In genomic region chr4:99186412-99187125, GRCm38 (mm10) we compare ENCODE assay signal across 16 mouse cellular contexts. TPM values are rescaled to one million over a fixed set of nuclear protein-coding genes. Genes with fewer than 3 reads are reported as not detected.
DNase-seq lines count a peak whose midpoint lies in the region; TF ChIP-seq lines count a peak whose summit lies in the region.
"Had no signal": no experiment of that assay in that cellular context is flagged by ENCODE, and none has a peak within 500 bp of the region (broad histone marks: within the 10 kb centered on the region; RNA-seq: fewer than 3 reads in every experiment).

No protein-coding gene starts in this region.

- DNase-seq in heart, adult 18-20 months, result peak; percentile 28 to 59
- no peak for DNase-seq in heart, postnatal 10 days
- DNase-seq in spleen, adult 2 months (ENCODE audit: low read depth in 1 of 2, low spot score in 2 of 2), result no peak
- no peak for DNase-seq in spleen, adult 12 weeks (ENCODE audit: low spot score)
- DNase-seq in lung, postnatal 36 days, result peak; percentile 60
- DNase-seq in testis, postnatal 14 days (ENCODE audit: low spot score), result peak; percentile 25
- DNase-seq in midbrain, embryonic 10.5 days (ENCODE audit: low spot score), result no peak
- no peak for DNase-seq in frontal cortex, postnatal 14 days (ENCODE audit: low spot score in 2 of 2)
- DNase-seq: cerebellum, adult 9-10 months; gastrocnemius, postnatal 14 days; thymus, adult 18-20 months had no signal

- H3K36me3 ChIP-seq in spleen, adult 2 months (ENCODE audit: control insufficient read depth, insufficient read depth, low read length), result no peaks in the 10 kb centered on the region
- no peaks in the 10 kb centered on the region for H3K36me3 ChIP-seq in midbrain, embryonic 10.5 days
- H3K36me3 ChIP-seq: heart, embryonic 15.5 days; hindbrain, embryonic 12.5 days; liver, embryonic 15.5 days; midbrain, embryonic 13.5 days had no signal

- intact Hi-C loops in heart, postnatal 10 days (cut with DNase I), result no loop called here

- 0 out of 2 replicates have a peak overlapping the region, but pooled peaks have one; percentile 27 for H3K27ac ChIP-seq in spleen, adult 2 months (ENCODE audit: insufficient read depth, low read length)
- H3K27ac ChIP-seq in midbrain, embryonic 10.5 days (replicated peaks), result no peak overlapping the region
- H3K27ac ChIP-seq: heart, embryonic 15.5 days; hindbrain, embryonic 12.5 days; kidney, postnatal 0 days; liver, embryonic 15.5 days; midbrain, embryonic 13.5 days had no signal

- no peak overlapping the region for H3K4me3 ChIP-seq in spleen, adult 2 months (ENCODE audit: extremely low read depth, insufficient read depth, insufficient read length)
- no peak overlapping the region for H3K4me3 ChIP-seq in midbrain, embryonic 10.5 days
- H3K4me3 ChIP-seq: heart, embryonic 15.5 days; hindbrain, embryonic 12.5 days; liver, embryonic 15.5 days; midbrain, embryonic 13.5 days had no signal

- TF ChIP-seq CTCF in spleen, adult 2 months (IDR thresholded peaks at IDR 0.05; ENCODE audit: extremely low read depth, insufficient read depth, insufficient read length, insufficient replicate concordance), result no peak

- WGBS in spleen, adult 2 months, result 85% methylated on average over 11 of the region's 11 CpGs
- 95% methylated on average over 11 of the region's 11 CpGs for WGBS in midbrain, embryonic 10.5 days

- H3K4me1 ChIP-seq in spleen, adult 2 months (ENCODE audit: control insufficient read depth, insufficient read depth, insufficient read length), result no peaks in the 10 kb centered on the region
- H3K4me1 ChIP-seq in midbrain, embryonic 10.5 days, result no peaks in the 10 kb centered on the region
- H3K4me1 ChIP-seq: heart, embryonic 15.5 days; hindbrain, embryonic 12.5 days; liver, embryonic 15.5 days; midbrain, embryonic 13.5 days had no signal

- no peaks in the 10 kb centered on the region for H3K27me3 ChIP-seq in spleen, adult 2 months (ENCODE audit: control insufficient read depth, insufficient read depth, low read length)
- H3K27me3 ChIP-seq in midbrain, embryonic 10.5 days (ENCODE audit: low read depth, poor library complexity, severe bottlenecking), result no peaks in the 10 kb centered on the region
- H3K27me3 ChIP-seq: heart, embryonic 15.5 days; hindbrain, embryonic 12.5 days; liver, embryonic 15.5 days; midbrain, embryonic 13.5 days had no signal

- TF ChIP-seq POLR2A in spleen, adult 2 months (IDR thresholded peaks at IDR 0.05; ENCODE audit: low read depth, low read length), result no peak

- no peaks in the 10 kb centered on the region for H3K9me3 ChIP-seq in midbrain, embryonic 10.5 days (replicated peaks)
- H3K9me3 ChIP-seq: heart, embryonic 15.5 days; hindbrain, embryonic 12.5 days; liver, embryonic 15.5 days; midbrain, embryonic 13.5 days had no signal

RNA-seq across cellular contexts. Expression of gene Atg4c, which starts 7.2 kb away (rescaled TPM):
- 1 to 10 TPM; 5.7 to 6.3 TPM for total RNA-seq in heart, adult 18-20 months (2021)
- 1 to 10 TPM; 4.9 to 7.5 TPM for total RNA-seq in heart, postnatal 10 days (2021)
- 1.2 and 1.7 TPM in 2 replicates for polyA plus RNA-seq in spleen, adult 2 months (2012; rRNA removed)
- polyA plus RNA-seq in midbrain, embryonic 10.5 days (2016; fragmentation: Nextera tagmentation; extraction: Ambion mirVana), result 11.6 and 15.2 TPM in 2 replicates

Comparison
In these comparisons a context has a peak if more than half of its experiments do, and no peak if none do; other contexts are left out.
1. DNase-seq: peak in heart, adult 18-20 months (2 of 2), lung, postnatal 36 days (single experiment) and testis, postnatal 14 days (single experiment); none in heart, postnatal 10 days (0 of 2), spleen, adult 2 months (0 of 2), spleen, adult 12 weeks (single experiment), midbrain, embryonic 10.5 days (single experiment) and frontal cortex, postnatal 14 days (0 of 2).